Mouse (Mus musculus): Measurements from ENCODE around the gene Cbfa2t3.
A peak's percentile ranks its signal among the peaks of the same experiment; 100 is the strongest.

Cbfa2t3 gene

DNA sequence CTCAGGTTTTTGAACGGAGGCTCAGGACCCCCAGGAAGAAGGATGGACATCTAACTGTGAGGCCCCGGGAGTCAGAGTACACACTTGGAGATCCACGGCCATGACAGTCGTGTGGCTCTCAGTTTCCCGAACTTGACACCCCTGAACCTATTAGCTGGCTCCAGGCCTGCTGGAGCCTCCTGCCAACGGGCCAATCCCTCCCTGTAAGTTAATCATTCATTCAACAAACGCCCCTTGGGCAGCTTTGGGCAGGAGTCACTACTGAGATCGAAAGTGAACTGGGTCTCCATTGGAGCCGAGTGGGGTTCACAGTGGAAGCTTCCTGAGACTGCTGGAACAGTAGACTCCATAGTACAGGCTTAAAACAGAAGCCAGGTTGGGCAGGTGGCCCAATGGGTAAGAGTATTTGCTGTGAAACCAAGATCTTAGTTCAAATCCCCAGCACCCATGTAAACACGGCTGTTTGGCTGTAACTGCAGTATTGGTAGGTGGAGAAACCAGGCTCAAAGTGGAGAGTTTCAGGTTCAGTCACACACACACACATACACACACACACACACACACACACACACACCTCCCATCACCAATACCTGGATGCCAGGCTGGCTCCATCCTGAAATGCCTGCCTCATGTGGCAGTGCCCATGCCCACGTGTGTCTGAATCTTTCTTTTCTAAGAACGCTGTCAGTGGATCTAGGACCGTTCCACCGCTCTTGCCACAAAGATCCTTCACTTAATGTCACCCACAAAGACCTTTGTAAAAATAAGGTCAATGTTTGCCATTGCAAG, 20.0 kb upstream of the Cbfa2t3 start:
- DNase-seq (ENCODE audit: low read depth, low spot score), result no peak

DNA sequence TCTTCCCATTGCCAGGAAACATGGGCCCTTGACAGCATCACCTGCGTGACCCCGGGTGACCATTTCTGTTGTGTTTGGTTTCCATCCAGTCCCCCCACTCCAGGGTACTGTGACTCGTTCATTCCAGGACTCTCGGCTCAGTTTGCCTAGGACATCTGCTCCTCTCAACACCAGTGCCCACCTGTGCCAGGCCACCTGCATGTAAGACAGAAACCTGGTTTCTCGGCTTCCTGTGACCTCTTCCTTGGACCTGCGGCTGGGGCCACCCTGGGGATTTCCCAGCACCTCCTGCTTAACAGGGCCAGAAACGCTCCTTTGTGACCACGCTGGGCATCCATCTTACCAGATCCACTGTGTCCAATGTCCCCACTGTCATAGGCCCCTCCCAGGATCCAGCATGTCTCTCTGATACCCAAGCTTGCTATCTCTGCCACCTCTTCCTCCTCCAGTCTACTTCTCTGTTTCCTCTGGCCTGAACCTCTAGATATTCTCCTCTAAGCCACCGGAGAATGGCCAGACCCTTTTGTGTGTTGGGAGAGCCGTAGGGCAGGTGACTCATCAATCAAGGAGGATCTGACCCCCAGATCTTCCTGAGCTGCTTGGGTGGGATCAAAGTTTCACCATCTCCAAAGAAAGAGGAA, 19.1 kb upstream of the Cbfa2t3 start:
- no peak for DNase-seq (ENCODE audit: low read depth, low spot score)

DNA sequence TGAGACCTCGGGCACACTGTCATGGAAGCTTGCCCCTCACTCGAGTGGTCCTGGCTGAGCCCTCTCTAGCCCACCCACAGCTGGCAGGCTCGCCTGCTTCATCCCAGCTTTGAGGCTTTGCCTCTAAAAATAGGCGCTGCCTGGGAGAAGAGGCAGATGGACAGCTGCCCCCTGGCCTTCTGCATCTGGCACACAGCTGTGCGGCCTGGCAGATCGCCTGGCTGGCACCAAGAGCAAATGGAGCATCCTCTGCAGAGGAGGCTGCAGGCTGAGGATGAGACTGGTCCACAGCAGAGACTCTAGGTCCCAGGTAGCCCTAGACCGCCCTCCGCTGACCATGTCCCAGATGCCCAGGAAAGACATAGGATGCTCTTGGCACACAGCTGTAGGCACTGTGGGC, 17.7 kb upstream of the Cbfa2t3 start:
- peak; percentile 63 for DNase-seq (ENCODE audit: low read depth, low spot score)

DNA sequence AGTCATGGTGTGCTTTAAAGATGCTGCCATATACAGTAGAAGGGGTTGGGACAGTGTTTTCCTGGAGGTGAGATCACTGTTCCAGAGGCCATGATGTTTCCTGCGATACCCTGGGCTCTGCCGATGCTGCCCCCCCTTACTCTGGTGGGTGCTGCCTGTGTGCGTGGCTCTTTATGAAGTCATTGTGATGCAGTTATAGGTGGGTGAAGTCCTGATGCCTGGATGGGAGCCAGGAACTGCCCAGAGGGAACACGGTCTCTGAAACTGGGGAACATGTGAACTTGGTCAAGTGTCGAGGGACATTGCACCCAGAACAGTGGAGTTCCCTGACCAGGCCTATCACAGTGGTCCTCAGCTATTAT, 14.2 kb upstream of the Cbfa2t3 start:
- no peak for DNase-seq (ENCODE audit: low read depth, low spot score)

DNA sequence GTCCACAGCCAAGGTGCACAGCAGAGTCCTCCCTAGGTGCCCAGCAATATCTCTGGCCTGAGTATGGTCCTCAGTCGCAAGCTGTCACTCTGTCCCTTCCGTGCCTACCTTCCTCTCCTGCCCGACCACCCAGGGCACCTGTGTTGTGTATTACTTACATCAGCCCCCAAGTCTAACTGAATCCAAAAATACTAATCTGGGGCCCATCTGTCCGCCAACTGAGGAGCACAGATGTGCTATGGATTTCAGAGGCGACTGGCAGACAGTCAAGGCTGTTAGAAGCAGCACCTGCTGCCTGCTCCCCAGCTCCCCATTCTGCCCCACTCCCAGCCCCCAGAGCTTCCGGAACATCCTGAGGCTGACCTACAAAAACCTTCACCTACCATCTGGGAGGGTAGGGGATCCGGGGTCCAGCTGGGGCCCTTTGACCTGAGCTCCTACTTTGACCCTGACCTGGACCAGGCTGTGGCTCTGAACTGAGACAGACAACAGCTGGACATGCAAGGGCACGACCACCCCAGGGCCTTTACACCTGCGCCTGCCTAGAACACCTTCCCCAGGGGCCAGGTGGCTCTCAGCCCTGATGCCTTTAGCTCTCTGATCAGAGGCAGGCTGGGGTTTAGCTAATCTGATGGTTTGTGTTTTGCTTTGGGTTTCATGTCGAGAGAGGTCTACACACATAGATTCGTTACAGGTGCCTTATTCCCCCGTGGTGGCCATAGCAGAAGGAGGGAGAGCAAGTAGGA, 13.7 kb upstream of the Cbfa2t3 start:
- DNase-seq (ENCODE audit: low read depth, low spot score), result no peak

DNA sequence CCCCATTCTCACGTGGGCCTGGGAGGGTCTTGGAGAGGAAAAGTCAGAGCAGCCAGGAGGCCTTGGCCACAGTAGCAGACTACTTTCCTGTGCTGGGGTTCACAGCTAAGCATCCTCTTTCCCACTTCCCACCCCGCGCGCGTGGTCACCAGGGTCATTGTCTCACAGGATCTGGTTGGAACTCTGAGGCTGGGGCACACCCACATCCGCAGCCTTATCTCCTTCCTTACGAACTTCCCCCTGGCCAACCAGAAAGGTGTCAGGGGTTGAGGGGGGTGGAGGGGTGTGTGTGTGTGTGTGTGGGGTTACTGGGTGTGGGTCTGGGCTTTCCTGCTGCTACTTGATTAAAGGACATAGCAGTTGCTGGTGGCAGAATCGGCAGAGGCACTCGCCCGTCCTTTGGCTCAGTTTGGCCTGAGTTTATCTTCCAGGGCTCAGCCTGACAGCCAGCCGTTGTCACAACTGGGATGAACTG, 13.0 kb upstream of the Cbfa2t3 start:
- no peak for DNase-seq (ENCODE audit: low read depth, low spot score)

DNA sequence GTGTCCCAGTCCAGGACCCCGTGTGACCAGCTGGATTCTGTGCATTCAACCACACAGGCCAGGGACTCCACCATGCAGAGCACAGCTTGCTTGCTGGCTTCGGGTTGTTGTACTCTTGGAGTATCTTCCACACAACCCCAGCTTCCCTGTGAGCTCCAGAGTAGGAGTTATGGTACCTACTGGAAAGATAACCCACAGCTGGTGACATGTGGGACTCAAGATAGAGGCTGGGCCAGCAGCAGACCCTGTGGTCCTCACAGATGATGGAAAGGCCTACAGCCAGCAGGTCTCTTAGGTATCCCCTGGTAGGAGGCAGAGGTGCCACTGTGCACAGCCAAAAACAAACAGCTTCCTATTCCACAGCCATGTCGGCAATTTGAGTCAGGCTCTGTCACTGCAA, 12.6 kb upstream of the Cbfa2t3 start:
- DNase-seq (ENCODE audit: low read depth, low spot score), result no peak

DNA sequence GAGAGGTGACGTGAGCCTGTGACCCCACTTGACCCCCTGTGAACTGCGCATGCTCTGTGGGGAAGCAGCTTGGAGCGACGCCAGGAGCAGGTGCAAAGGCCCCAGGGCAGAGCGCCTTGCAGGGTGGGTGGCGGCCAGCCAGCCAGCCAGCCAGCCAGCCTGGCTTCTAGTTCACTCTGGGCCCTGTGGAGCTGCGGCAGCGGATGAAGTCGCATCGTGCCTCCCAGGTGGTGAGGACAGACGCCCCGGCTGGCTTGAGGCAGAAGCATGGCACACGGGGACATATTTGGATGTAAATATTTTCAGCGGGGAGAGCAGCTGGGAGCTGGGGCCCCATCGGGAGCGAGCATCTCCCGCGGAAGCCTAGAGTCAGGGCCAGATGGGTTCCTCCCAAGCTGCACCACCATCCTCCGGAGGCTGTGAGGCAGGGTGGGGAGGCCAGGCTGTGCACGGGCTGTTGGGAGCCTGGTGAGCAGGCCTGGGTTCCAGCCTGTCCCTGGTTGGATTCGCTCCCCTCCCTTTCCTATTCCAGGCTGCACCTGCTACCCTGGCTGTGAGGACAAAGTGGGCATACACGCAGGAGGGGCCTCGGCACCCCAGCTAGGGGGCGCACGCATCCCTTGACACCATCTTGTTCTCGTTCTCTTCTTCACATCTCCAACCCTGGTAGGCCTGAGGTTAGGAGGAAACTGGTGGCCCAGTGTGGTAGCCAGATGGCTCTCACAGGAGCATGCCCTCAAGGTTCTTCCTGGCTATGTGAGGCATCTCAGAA, 10.6 kb upstream of the Cbfa2t3 start:
- no peak for DNase-seq (ENCODE audit: low read depth, low spot score)

DNA sequence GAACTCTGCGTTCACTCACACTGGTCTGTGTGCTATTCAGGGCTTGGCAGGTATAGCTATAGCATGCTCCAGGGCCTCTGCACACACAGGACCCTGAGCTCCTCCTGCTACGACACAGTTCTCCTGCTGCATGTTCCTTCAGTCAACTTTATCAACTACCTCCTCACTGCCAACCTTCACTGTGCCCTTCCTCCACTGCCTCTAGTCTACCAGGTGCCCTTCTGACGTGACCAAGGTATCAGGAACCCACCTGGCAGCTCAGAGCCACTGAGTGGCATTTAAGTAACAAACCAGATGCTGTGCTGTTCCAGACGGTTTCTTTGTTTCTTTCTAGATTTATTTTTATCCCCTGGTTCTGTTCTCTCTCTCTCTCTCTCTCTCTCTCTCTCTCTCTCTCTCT, 8.3 kb upstream of the Cbfa2t3 start:
- no peak for DNase-seq (ENCODE audit: low read depth, low spot score)

DNA sequence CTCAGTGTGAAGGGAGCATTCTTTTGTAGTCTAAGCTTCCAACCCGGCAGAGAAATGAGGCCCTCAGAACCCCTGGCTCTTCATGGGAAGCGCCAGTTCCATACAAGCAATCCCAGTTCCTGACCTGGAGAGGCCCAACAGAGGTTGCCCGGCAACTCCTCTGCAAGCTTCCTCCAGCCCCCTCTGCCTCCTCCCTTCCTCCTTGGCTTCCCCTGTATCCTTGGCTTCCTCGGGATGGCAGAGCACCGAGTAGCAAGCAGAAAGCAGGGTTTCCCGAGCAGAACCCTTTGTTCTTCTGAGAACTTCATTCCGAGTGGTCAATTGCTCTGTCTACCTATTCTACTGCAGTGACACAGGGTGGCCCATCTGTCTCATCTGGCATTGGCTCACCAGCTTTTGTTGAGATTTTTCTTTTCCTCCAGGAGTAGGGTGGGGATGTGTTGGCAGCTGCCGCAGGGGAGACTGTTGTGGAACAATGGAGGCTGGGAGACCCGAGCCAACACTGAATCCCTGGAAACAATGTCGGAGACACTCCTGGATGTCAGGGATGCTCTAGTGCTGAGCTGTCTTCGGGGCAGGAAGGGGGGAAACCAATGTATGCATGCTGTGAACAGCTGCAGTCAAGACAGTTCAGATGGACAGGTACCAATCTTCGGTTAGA, 7.1 kb upstream of the Cbfa2t3 start:
- DNase-seq (ENCODE audit: low read depth, low spot score), result no peak

DNA sequence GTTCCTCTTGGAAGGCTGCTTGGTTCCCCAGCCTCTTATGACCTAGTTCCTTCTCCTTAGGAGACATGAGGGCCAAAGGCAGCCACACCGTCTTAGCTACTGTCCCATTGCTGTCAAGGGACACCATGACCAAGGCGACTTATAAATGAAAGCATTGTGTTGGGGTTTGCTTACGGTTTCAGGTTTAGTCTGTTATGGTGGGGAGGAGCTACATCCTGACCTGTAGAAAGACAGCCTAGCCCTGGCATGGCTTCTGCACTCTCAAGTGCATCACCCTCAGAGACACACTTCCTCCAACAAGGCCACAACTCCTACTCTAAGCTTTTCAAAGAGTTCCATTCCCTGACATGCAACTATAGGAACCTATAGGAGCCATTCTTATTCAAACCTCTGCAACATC, 5.7 kb upstream of the Cbfa2t3 start:
- no peak for DNase-seq (ENCODE audit: low read depth, low spot score)

DNA sequence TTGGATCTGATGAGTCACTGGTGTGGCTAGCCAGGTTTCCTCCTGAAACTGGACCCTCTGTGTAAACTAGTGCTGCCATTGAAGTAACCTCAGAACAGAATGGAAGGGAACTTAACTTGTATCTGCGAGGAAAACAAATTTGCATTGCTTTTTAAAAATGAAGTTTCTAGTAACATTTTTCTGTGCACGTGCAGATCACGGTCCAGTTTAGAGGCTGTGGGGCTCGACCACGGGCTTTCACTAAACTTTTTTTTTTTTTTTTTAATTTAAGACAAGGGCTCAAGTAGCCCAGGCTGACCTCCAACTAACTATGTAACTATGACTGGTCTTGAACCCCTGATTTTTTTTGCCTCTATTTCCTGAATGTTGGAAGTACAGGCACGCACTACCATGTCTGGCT, 4.0 kb upstream of the Cbfa2t3 start:
- DNase-seq (ENCODE audit: low read depth, low spot score), result no peak

DNA sequence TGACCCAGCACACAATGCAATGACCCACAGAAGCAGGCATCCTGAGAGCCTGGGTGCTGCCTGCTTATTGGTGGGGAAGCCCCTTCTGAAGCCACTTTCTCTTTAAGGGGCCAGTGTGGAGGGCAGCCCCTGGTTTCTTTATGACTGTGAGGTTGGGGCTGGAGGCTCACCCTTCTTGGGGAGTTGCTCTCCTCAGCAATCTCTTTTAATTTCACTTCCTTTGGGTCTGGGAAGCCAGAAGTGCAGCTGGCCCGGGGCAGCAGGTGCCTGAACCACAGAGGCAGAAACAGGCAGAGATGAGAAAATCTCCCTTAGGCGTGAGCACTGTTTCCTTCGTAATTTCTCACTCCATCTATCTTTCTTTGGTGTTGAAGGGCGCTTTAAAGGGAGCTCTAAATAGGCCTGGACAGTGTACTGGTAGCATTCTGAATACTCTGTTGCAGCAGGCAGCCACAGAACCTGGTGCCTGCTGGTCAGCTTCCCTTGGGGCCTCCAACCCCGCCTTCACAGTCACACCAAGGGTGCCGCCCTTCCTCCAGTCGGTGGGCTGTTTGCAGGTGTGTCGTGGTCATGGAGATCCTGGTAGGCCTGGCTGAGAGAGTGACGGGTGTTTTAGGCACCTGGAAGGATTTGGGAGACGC, 3.5 kb upstream of the Cbfa2t3 start:
- no peak for DNase-seq (ENCODE audit: low read depth, low spot score)

DNA sequence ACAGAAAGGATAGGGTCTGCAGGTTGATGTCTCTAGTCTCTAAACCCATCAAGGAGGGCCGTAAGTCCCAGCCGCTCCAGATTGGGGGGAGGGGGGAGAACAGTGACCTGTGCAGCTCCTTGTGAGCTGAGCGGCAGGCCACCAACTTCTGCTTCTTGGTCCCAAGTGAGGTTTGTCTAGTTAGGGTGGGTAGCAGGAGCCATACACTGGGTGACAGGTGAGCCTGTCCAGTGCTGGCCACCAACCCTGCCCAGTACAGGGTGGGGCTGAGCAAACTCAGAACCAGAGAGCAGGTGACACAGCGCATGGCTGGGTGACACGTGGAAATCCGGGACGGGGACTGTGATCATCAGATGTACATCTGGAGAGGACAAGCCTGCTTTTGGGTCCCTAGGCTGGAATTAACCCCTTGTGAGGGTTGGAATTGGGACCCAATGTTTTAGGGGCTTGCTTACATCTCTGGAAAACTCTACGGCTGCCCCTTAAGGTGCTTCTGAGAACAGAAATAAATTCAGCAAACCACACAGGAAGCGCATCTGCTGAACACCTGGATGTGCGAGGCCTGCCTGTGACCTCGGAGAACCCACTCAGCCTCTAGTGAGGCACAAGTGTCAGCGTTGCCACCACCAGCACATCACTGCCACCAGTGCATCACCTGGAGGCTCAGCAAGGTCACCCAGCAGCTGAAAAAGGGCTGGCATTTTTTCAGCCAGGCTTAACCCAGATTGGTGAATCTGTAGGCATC, 2.7 kb upstream of the Cbfa2t3 start:
- no peak for DNase-seq (ENCODE audit: low read depth, low spot score)

DNA sequence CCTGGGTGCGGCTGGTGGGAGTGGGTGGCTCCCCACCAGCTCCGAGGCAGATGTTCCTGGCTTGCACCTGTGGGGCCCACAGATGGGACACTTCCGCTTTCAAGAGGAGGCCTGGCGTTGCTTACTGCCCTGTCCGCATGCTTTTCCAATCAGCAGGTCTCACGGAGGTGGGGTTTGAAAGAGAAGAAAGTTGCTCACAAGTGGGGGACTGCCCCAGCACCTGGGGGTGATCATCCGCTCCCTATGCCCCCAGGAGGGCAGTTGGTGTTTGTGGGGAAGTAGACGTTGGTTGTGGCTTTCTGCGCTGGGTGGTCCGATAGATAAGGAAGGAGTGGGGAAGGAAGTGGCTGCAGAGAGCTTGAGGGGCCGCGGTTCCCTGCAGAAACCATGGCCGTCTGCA, 1.7 kb upstream of the Cbfa2t3 start:
- DNase-seq (ENCODE audit: low read depth, low spot score), result no peak

DNA sequence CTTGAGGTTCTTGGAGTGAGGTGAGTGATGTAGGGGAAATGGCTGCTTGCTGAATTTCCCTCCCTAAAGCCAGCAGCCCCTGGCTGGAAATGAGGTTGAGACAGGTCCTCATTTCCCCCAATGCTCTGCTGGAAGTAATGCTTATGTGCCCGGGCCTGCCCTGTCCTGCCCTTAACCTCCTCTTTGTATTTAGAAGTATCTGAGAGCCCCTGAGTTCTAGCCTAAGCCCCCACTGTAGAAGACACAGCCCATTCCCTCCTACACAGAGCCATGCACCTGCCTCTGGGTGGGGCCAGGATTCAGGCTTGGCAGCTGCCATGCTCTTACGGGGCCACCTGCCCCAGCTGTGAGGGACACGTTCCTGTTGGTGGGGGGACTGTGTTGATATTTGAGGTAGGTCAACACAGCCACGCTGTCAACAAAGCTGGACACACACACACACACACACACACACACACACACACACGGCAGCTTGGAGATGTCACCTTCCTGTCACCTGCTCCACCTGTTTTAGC, 598 bp downstream of the Cbfa2t3 start:
- DNase-seq (ENCODE audit: low read depth, low spot score), result no peak

DNA sequence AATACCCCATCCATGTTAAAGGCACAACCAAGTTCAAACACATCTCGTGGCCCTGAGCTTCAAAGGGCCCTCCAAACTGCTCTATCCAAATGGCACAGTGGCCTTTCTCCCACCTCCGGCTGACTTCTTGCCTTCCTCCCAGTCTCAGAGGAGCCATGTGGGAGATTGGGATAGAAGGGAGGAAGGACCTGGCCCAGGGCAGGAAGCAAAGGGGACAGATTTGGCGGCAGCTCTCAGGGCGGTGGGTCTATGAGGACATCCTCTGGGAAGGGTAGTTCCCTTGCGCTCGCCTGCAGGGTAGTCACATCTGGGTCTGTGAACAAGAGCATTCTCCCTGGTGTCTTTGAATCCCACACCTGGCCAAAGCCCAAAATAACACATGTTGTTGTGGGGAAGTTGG, 1.3 kb downstream of the Cbfa2t3 start:
- DNase-seq (ENCODE audit: low read depth, low spot score), result no peak

DNA sequence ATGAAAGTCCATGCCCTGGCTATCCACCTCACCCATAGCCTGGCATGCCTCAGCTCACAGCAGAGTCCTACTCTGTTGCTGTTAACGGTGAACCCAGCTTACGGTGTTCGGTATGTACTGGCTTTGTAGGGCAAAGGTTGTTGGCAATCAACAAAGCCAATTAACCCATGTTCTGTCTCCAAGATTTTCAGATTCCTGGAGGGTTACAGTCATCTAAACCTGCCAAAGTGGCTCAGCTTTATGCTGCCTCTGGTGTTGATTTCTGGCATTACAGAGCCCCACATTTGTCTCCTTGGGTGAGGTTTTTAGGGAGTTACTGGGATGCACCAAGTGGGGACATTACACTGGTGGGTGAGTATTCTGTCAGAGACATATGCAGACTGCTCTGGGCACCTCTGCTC, 1.7 kb downstream of the Cbfa2t3 start:
- DNase-seq (ENCODE audit: low read depth, low spot score), result peak; percentile 33

DNA sequence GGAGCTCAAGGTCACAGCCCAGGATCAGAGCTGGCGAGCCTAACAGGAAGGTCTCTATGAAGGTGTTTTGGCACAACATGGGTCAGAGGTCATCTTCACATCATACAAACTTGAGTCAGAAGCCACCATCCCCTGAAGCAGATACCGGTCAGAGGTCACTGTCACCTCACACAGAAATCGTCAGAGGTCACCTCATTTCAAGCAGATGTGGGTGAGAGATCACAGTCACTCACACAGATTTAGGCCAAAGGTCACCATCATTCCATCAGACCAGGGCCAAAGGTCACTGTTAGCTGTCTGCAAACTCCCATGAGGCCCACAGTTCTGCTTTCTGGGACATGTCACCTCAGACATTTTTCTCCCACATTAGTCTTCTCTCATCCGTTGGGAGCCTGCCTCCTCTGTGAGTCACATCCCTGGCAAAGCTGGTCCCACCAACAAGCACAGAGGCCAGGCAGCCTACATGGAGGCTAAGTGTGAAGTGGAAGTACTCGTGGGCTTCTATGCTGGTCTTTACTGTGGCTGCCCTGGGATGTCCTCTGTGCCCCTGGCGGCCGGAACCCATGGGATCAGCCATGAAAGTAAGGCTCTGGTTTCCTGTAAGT, 3.4 kb downstream of the Cbfa2t3 start:
- no peak for DNase-seq (ENCODE audit: low read depth, low spot score)

DNA sequence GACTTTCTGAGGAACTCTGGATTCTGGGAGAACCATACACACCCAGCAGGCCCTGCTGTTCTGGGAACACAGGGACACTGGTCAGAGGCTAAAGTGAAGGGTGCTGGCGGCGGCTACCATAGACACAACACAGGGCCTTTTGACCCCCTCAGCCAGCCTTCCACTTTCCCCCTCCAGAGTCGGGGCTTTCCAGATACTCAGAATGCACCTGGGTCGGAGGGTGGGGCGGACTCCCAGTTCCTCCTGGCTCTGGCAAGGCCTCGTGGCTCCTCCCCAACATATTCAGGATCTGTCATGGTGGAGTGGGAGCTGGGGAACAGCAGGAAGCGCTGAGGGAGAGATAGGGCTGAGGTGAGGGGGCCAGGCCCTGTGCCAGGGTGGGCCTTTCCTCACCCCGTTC, 6.8 kb downstream of the Cbfa2t3 start:
- DNase-seq (ENCODE audit: low read depth, low spot score), result no peak
